Mouse (Mus musculus): Measurements from ENCODE around the gene Hoxd13. TPM values are rescaled to one million over a fixed set of nuclear protein-coding genes. Genes with fewer than 3 reads are reported as not detected.

The Hoxd13 gene
- polyA plus RNA-seq, 1 experiment from 2014 or later = 0.32 TPM

- H3K4me1 ChIP-seq (ENCODE audit: control insufficient read depth, insufficient read depth, low read length) = no peaks in the 10 kb centered on the region
- no peaks in the 10 kb centered on the region for H3K36me3 ChIP-seq (ENCODE audit: control insufficient read depth, insufficient read depth, low read length)
- H3K4me3 ChIP-seq (ENCODE audit: low read length) = peak within 1 kb of the TSS; percentile 36
- peak; percentile 74 for ATAC-seq
- H3K9ac ChIP-seq (ENCODE audit: low read depth, low read length) = peak within 1 kb of the TSS; percentile 49
- H3K4me2 ChIP-seq (ENCODE audit: low read depth, low read length) = peak within 1 kb of the TSS; percentile 39
- WGBS = 2% methylated on average over 56 of the region's 56 CpGs
- H3K27ac ChIP-seq (ENCODE audit: low read length) = no peak within 1 kb of the TSS; the same call in 1 of the 2 replicates
- no peaks in the 10 kb centered on the region for H3K9me3 ChIP-seq (ENCODE audit: control insufficient read depth, low read length)
- peaks cover 90% of the 10 kb centered on the region for H3K27me3 ChIP-seq (replicated peaks; ENCODE audit: control insufficient read depth, insufficient read depth, low read length)
Observed at GRCm38 (mm10) chr2:74691022-74691951, 23.2 kb downstream of the Hoxd13 start, which contains the start of gene Hoxd10. TSS of gene Hoxd10 (plus strand) at chr2:74691924.

DNA sequence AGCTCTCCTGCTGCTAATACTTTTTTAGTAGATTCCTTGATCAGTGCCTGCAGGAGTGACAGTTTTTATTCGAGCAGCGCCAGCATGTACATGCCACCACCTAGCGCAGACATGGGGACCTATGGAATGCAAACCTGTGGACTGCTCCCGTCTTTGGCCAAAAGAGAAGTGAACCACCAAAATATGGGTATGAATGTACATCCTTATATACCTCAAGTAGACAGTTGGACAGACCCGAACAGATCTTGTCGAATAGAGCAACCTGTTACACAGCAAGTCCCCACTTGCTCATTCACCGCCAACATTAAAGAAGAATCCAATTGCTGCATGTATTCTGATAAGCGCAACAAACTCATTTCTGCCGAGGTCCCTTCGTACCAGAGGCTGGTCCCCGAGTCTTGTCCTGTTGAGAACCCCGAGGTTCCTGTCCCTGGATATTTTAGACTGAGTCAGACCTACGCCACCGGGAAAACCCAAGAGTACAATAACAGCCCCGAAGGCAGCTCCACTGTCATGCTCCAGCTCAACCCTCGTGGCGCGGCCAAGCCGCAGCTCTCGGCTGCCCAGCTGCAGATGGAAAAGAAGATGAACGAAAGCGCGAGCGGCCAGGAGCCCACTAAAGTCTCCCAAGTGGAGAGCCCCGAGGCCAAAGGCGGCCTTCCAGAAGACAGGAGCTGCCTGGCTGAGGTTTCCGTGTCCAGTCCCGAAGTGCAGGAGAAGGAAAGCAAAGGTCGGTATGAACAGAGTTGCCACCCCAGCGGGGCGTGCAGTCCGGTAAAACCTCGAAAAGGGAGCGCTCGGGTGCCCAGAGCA is 24.1 kb downstream of the Hoxd13 start:
- H3K4me1 ChIP-seq (ENCODE audit: control insufficient read depth, insufficient read depth, low read length) = no peaks in the 10 kb centered on the region
- H3K27ac ChIP-seq (ENCODE audit: low read length) = no peak overlapping the region
- H3K4me2 ChIP-seq (ENCODE audit: low read depth, low read length) = peak overlapping the region; percentile 20
- peak overlapping the region; percentile 49; the same call in 1 of the 2 replicates for H3K9ac ChIP-seq (ENCODE audit: low read depth, low read length)
- 4% methylated on average over 35 of the region's 35 CpGs for WGBS
- H3K9me3 ChIP-seq (ENCODE audit: control insufficient read depth, low read length) = no peaks in the 10 kb centered on the region
- peaks cover 90% of the 10 kb centered on the region for H3K27me3 ChIP-seq (replicated peaks; ENCODE audit: control insufficient read depth, insufficient read depth, low read length)
- no peaks in the 10 kb centered on the region for H3K36me3 ChIP-seq (ENCODE audit: control insufficient read depth, insufficient read depth, low read length)
- no peak for ATAC-seq
- H3K4me3 ChIP-seq (ENCODE audit: low read length) = peak overlapping the region; percentile 31

GRCm38 (mm10) chr2:74692808-74693431 is 24.8 kb downstream of the Hoxd13 start:
- 3% methylated on average over 20 of the region's 20 CpGs for WGBS
- Histone ChIP-seq H3K36me3 (ENCODE audit: control insufficient read depth, insufficient read depth, low read length) (no peaks in the 10 kb centered on the region), H3K4me2 (ENCODE audit: low read depth, low read length) (no peak overlapping the region), H3K27me3 (replicated peaks; ENCODE audit: control insufficient read depth, insufficient read depth, low read length) (peaks cover 90% of the 10 kb centered on the region), H3K27ac (ENCODE audit: low read length) (no peak overlapping the region), H3K4me1 (ENCODE audit: control insufficient read depth, insufficient read depth, low read length) (no peaks in the 10 kb centered on the region), H3K9me3 (ENCODE audit: control insufficient read depth, low read length) (no peaks in the 10 kb centered on the region), H3K9ac (ENCODE audit: low read depth, low read length) (peak overlapping the region; percentile 49), H3K4me3 (ENCODE audit: low read length) (peak overlapping the region; percentile 31)
- no peak for ATAC-seq

DNA sequence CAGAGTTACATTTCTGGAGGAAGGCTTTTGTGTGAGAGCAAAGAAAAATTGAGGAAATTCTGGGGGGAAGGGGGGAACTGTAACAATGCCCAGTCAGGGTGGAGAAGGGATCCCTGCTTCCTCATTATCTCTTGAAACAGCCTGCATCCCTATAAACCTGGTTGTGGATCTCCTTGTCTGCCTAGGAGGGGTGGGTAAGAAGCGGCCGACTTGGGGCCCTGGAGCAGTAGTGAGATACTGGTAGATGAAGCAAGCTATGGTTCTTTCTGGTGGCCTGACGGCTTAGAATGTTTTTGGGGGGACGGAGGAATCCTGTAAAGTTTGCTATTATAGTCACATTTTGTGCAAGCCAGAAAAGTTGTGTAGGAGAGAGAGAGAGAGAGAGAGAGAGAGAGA is 25.3 kb downstream of the Hoxd13 start:
- WGBS = 13% methylated on average over 4 of the region's 4 CpGs
- 0 out of 2 replicates have a peak, but pooled peaks cover 3% of the 10 kb centered on the region for H3K4me1 ChIP-seq (ENCODE audit: control insufficient read depth, insufficient read depth, low read length)
- H3K9ac ChIP-seq (ENCODE audit: low read depth, low read length) = peak overlapping the region; percentile 49
- no peak overlapping the region for H3K4me2 ChIP-seq (ENCODE audit: low read depth, low read length)
- peaks cover 91% of the 10 kb centered on the region for H3K27me3 ChIP-seq (replicated peaks; ENCODE audit: control insufficient read depth, insufficient read depth, low read length)
- H3K36me3 ChIP-seq (ENCODE audit: control insufficient read depth, insufficient read depth, low read length) = no peaks in the 10 kb centered on the region
- no peaks in the 10 kb centered on the region for H3K9me3 ChIP-seq (ENCODE audit: control insufficient read depth, low read length)
- peak overlapping the region; percentile 31; the same call in 1 of the 2 replicates for H3K4me3 ChIP-seq (ENCODE audit: low read length)
- no peak for ATAC-seq
- H3K27ac ChIP-seq (ENCODE audit: low read length) = no peak overlapping the region

- H3K27ac ChIP-seq (ENCODE audit: low read length) = no peak overlapping the region
- peak overlapping the region; percentile 26 for H3K4me3 ChIP-seq (ENCODE audit: low read length)
- no peak overlapping the region for H3K9ac ChIP-seq (ENCODE audit: low read depth, low read length)
- ATAC-seq = no peak
- H3K4me1 ChIP-seq (ENCODE audit: control insufficient read depth, insufficient read depth, low read length) = peaks cover 4% of the 10 kb centered on the region; the same call in 1 of the 2 replicates
- no peaks in the 10 kb centered on the region for H3K9me3 ChIP-seq (ENCODE audit: control insufficient read depth, low read length)
- H3K27me3 ChIP-seq (replicated peaks; ENCODE audit: control insufficient read depth, insufficient read depth, low read length) = peaks cover 91% of the 10 kb centered on the region
- WGBS = 3% methylated on average over 16 of the region's 16 CpGs
- H3K4me2 ChIP-seq (ENCODE audit: low read depth, low read length) = no peak overlapping the region
- no peaks in the 10 kb centered on the region for H3K36me3 ChIP-seq (ENCODE audit: control insufficient read depth, insufficient read depth, low read length)
Observed at GRCm38 (mm10) chr2:74694066-74694465, 26.0 kb downstream of the Hoxd13 start.

DNA sequence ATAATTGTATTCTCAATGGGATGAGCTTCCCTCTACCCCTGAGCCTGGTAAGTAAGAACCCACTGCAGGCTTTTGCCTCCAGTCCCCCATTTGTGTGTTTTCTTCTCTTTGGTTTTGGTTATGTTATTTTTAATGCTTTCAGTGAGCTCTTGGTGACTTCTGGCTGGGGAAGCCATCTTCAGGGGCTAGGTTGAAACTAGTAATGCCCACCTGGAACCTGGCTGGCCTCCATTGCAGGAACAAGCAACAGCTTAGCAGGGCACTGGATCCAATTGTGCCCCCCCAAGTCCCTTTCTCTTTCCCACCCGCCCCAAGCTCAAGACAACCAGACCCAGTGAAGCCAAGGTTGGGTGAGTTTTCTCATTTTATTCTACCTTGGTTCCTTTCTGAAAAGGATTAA is 27.3 kb downstream of the Hoxd13 start:
- H3K36me3 ChIP-seq (ENCODE audit: control insufficient read depth, insufficient read depth, low read length) = no peaks in the 10 kb centered on the region
- peaks cover 4% of the 10 kb centered on the region; the same call in 1 of the 2 replicates for H3K4me1 ChIP-seq (ENCODE audit: control insufficient read depth, insufficient read depth, low read length)
- 13% methylated on average over 1 of the region's 1 CpGs for WGBS
- H3K4me2 ChIP-seq (ENCODE audit: low read depth, low read length) = no peak overlapping the region
- H3K4me3 ChIP-seq (ENCODE audit: low read length) = no peak overlapping the region
- no peaks in the 10 kb centered on the region for H3K9me3 ChIP-seq (ENCODE audit: control insufficient read depth, low read length)
- no peak overlapping the region for H3K27ac ChIP-seq (ENCODE audit: low read length)
- ATAC-seq = no peak
- peaks cover 93% of the 10 kb centered on the region for H3K27me3 ChIP-seq (replicated peaks; ENCODE audit: control insufficient read depth, insufficient read depth, low read length)
- no peak overlapping the region for H3K9ac ChIP-seq (ENCODE audit: low read depth, low read length)

DNA sequence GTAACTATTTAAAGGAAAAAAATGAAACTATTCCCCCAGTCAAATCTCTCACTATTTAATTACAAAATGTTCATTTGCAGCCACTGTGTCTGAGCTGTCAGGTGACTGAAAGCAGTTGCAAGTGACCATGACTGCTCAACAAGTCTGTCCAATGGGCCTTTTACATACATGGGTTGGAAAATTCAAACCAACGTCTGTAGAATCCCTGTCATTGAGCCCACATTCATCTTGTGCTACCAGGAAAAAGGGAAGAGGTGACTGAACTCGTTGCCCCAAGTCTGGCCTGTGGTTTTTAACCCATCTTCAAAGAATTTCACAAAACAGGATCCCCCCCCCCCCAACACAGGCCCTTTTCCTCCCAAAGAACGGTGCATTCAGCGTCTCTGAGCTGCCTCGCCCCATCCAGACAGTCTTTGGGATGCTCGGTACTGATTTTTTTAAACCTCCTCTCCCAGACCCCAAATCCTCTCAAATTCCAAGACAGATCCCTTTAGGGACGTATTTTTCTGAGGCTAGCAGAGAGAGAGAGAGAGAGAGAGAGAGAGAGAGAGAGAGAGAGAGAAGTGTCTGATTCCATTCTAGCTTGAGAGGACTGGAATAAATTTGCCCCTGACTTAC is 27.8 kb downstream of the Hoxd13 start:
- Histone ChIP-seq H3K4me1 (ENCODE audit: control insufficient read depth, insufficient read depth, low read length) (peaks cover 4% of the 10 kb centered on the region; the same call in 1 of the 2 replicates), H3K27ac (ENCODE audit: low read length) (no peak overlapping the region), H3K36me3 (ENCODE audit: control insufficient read depth, insufficient read depth, low read length) (no peaks in the 10 kb centered on the region), H3K9ac (ENCODE audit: low read depth, low read length) (no peak overlapping the region), H3K4me3 (ENCODE audit: low read length) (no peak overlapping the region), H3K4me2 (ENCODE audit: low read depth, low read length) (0 out of 2 replicates have a peak overlapping the region, but pooled peaks have one; percentile 22), H3K27me3 (replicated peaks; ENCODE audit: control insufficient read depth, insufficient read depth, low read length) (peaks cover 97% of the 10 kb centered on the region), H3K9me3 (ENCODE audit: control insufficient read depth, low read length) (no peaks in the 10 kb centered on the region)
- ATAC-seq = no peak
- 11% methylated on average over 7 of the region's 7 CpGs for WGBS

DNA sequence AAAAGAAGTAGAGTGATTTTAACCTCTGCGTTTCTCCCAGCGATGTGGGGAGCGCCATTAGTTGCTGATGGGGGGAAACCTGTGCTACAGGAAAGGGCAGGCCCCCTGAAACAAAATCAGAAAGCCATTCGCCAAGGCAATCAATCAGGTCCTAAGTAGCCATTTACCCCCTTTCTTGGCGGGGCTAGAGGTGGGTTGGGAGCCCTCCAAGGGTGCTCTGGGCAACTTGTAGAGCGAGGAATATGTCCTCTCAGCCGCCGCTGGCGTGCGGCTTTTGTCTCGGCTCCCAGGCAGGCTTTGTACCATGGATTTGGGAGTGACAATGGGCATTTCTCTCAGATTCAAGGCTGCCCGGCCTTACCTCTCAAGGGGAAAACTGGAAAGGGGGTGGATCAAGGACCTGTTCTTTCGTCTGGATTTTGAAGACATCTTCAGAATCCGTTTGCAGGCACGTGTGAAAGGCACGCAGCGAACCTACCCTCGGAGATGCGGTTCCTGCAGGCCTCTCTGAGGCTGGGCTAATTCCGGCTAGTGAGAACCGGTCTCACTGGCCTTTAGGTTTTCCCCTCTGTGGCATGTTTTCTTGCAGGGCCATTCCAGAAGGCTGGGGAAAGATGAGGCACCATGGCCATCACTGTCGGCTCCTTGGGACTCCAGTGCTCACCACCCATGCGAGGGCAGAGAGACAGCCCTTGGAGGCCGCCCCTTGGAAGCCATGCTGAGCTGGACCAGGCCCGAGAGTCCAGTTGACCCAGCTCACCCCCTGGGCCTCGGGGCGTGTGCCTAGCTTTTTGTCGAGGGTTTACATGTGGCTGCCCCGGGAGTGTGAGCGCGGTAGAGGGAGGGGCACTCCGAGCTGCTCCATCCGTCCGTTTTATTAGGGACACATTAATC is 28.6 kb downstream of the Hoxd13 start:
- H3K9me3 ChIP-seq (ENCODE audit: control insufficient read depth, low read length) = no peaks in the 10 kb centered on the region
- WGBS = 5% methylated on average over 34 of the region's 34 CpGs
- peaks cover 4% of the 10 kb centered on the region; the same call in 1 of the 2 replicates for H3K4me1 ChIP-seq (ENCODE audit: control insufficient read depth, insufficient read depth, low read length)
- 0 out of 2 replicates have a peak overlapping the region, but pooled peaks have one; percentile 16 for H3K4me2 ChIP-seq (ENCODE audit: low read depth, low read length)
- H3K27me3 ChIP-seq (replicated peaks; ENCODE audit: control insufficient read depth, insufficient read depth, low read length) = peaks cover 94% of the 10 kb centered on the region
- no peaks in the 10 kb centered on the region for H3K36me3 ChIP-seq (ENCODE audit: control insufficient read depth, insufficient read depth, low read length)
- H3K27ac ChIP-seq (ENCODE audit: low read length) = no peak overlapping the region
- H3K4me3 ChIP-seq (ENCODE audit: low read length) = no peak overlapping the region
- ATAC-seq = no peak
- H3K9ac ChIP-seq (ENCODE audit: low read depth, low read length) = peak overlapping the region; percentile 45; the same call in 1 of the 2 replicates

Measured in intestine, embryonic 16.5 days (tissue).